Mouse (Mus musculus): Measurements from ENCODE around the gene Tubb4b.

DNA sequence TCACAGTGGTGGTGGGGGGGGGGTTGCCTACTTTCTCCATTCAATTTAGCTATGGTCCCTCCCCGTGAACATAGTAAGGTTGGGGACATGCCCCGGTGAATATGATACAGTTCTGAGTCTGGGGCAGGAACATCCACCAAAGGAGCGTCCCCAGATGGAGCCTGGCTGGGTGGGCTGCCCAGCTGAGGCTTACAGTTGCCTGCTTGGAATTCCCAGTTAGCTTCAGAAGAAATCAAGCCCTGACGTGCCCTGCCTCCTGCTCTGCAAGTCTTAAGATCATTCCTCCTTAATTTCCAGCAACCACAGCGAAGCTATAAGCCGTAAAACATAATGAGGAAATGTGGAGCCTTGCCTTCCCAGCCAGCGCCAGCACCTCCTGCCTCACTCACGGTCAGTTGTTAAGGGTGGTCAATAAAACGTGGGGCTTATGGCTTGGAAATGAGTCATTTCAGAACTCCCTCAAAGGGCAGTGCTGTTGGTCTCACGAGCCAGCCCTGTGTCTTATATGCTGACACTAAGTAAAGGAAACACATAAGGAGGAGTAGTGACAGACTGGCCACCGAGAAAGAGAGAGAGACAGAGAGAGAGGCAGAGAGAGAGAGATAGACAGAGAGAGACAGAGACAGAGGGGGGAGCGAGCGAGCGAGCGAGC, 44.8 kb downstream of the Tubb4b start:
- TF ChIP-seq POLR2A (IDR thresholded peaks at IDR 0.05; ENCODE audit: borderline replicate concordance, control insufficient read depth, low read depth, low read length) = no peak
- no peak for TF ChIP-seq CTCF (IDR thresholded peaks at IDR 0.05; ENCODE audit: control insufficient read depth, insufficient read depth, low read length)
